Mouse (Mus musculus): ENCODE results near the gene Crygb.

The Crygb gene

DNA sequence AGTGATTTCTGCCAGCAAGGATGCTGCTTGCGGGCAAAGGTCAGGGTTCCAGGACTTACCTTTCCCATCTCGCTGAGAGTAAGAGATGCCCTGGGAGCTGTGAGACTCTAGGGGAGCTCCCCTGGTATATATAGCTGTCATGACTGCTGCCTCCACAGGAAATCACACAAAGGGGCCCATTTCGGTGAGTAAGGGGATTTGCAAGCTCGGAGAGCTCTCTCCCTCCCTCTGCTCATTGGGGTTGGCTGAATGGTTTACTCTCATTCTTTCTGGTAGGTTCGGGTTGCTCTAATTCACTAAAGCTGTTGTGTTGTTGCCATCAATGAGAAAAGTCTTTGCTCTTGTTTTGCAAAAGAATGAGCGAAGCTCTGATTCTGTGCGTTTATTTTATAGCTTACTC lies at the start of gene Crygb:
Gene Crygb, minus strand, starts transcription at position 101 of the 400 bp plus-strand sequence.
- DNase-seq (ENCODE audit: low spot score) = no peak

DNA sequence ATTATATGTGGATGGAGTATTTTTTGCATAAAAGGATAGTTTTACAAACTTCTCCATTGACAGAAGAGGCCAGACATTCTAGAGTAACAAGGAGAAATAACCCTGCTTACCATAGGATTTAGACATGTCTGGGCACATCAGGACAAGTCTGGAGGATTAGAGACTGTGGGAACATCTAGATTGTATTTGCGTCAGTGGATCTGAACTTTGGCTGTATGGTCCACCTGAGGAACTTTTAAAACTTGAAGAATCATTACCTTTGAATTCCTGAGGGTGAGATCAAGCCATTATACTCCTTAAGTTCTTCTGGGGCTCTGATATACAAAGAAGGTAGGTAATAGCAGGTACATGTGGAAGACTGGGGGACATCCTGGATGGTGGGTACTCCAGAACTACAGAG lies 49.6 kb upstream of the Crygb start:
- no peak for DNase-seq (ENCODE audit: low spot score)

- no peak for DNase-seq (ENCODE audit: low spot score)
These were observed 48.1 kb upstream of the Crygb start for GRCm38 (mm10) chr1:65130226-65130625.

DNA sequence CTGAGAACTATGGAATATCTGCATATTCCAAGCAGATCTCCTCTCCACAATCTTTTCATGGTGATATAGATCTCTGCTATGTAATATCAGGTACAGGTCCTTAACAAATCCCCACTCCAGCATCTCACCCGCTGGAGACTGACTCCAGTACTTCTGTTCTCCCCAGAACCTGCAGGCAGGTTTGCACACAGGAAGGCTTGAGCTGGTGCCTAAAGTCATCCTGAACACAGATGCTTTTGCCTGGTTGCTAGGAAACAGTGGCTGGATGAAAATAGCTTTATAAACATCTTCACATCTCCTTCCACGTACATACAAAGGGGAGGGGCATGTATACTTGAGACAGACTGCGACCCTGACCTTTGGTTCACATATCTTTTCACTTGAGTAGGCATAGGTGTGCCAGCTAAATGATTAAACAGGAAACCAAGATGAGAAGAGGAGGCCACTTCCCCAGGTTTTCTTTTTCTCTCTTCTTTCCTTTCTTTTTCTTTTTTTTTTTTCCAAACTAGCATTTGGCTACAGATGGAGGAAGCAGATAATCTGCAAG lies 47.6 kb upstream of the Crygb start:
- no peak for DNase-seq (ENCODE audit: low spot score)

DNA sequence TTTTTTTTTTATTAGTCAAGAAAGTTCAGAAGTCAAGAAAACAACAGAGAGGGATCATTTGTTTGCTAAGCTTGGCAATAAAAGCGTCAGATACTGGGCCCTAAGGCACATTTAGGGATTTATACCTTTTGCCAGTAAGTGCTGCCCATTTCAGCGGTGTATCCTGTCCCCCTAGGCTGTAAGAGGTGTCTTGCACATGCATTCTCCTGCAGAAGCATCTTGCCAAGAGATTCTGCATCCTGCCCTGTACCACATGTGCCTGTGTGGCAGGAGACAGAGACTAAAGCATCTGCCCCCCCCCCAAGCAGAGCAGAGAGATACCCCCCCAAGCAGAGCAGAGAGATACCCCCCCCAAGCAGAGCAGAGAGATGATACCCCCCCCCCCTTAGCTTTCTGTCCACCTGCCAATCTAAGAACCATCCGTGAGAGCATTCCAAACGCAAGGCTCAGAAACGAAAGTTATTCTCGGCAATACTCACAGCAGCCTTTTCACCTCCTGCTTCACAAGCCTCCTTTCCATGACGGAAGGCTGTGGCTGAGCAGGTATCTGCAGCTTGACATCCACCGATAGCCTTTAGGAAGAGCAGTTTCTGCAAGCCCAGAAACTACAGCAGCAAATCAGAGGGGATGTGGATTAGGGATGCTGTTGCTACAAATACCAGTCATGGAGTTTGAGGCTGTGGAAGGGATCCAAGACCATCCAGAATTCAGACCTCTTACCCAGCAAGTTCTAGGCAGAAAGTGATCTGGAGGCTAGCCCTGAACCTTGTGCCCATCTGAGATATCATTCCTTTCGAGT lies 40.7 kb upstream of the Crygb start, which contains the start of gene D630023F18Rik:
Gene D630023F18Rik, minus strand, starts transcription at position 641 of the 799 bp plus-strand sequence.
- DNase-seq (ENCODE audit: low spot score) = no peak

- no peak for DNase-seq (ENCODE audit: low spot score)
These were observed 37.4 kb upstream of the Crygb start, which contains the start of gene Gm28845 for GRCm38 (mm10) chr1:65119438-65119837. TSS of gene Gm28845 (minus strand) at chr1:65119558.

GRCm38 (mm10) chr1:65118150-65118913 lies 36.2 kb upstream of the Crygb start:
- no peak for DNase-seq (ENCODE audit: low spot score)

- DNase-seq (ENCODE audit: low spot score) = no peak
These were observed 31.6 kb upstream of the Crygb start for GRCm38 (mm10) chr1:65113536-65114172.

- DNase-seq (ENCODE audit: low spot score) = no peak
These were observed 30.7 kb upstream of the Crygb start for GRCm38 (mm10) chr1:65112807-65113196.

GRCm38 (mm10) chr1:65112031-65112806 lies 30.1 kb upstream of the Crygb start:
- peak; percentile 49 for DNase-seq (ENCODE audit: low spot score)

- no peak for DNase-seq (ENCODE audit: low spot score)
These were observed 27.8 kb upstream of the Crygb start for GRCm38 (mm10) chr1:65109756-65110435.

GRCm38 (mm10) chr1:65109196-65109595 lies 27.1 kb upstream of the Crygb start:
- no peak for DNase-seq (ENCODE audit: low spot score)

GRCm38 (mm10) chr1:65107654-65108279 lies 25.7 kb upstream of the Crygb start:
- DNase-seq (ENCODE audit: low spot score) = no peak

GRCm38 (mm10) chr1:65103273-65103672 lies 21.2 kb upstream of the Crygb start, which contains the start of gene Cryga:
TSS of gene Cryga (minus strand) at chr1:65103373.
- DNase-seq (ENCODE audit: low spot score) = no peak

DNA sequence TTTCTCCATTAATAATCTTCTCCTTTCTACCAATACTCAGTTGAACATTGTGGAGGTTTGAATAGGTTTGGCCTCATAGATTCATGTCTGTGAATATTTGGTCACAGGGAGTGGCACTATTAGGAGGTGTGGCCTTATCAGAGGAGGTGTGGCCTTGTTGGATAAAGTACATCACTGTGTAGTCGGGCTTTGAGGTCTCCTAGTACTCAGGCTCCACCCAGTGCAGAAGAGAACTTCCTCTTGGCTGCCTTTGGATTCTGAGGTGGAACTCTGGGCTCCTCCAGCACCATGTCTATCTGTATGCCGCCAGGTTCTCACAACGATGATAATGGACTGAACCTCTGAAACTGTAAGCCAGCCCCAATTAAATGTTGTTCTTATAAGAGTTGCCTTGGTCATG lies 14.9 kb upstream of the Crygb start:
- no peak for DNase-seq (ENCODE audit: low spot score)

- DNase-seq (ENCODE audit: low spot score) = no peak
These were observed 9.5 kb upstream of the Crygb start for GRCm38 (mm10) chr1:65091566-65091965.

DNA sequence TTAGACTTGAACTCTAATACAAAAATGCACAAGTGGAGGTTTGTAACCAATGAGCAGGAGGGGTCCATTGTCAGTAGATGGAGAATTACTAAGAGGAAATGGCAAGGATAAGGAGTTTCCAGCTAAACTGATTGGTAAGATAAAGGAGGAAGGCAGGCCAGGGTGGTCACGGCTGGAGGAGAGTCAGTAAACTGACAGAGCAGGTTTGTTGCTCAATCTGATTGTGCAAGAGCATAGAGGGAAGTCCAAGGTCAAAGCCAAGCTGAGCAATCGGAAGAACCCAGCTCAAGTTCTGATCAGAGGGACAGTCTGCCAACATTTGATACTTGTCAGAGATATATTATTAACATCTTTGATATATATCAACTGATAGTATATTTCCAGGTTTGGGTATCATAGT lies 8.3 kb upstream of the Crygb start:
- peak; percentile 39 for DNase-seq (ENCODE audit: low spot score)

GRCm38 (mm10) chr1:65088567-65089356 lies 6.7 kb upstream of the Crygb start:
- DNase-seq (ENCODE audit: low spot score) = no peak

DNA sequence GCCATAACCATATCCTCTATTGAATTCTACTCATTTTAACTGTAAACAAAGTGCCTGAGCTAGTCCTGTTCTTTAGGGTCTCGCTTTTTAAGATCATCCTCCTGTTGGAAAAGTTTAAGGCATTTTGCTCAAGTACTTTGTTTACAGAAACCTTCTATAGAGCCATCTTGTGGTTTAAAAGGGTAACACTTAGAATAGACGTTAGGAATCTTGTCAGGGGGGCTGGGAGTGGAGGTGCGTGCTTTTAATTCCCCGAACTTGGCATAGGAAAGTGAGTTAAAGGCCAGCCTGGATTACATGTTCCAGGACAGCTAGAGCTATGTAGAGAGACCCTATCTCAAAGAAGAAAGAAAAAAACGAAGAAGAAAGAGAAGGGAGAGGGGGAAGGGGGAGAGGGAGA lies 6.5 kb downstream of the Crygb start:
- no peak for DNase-seq (ENCODE audit: low spot score)

GRCm38 (mm10) chr1:65073589-65073988 lies 8.5 kb downstream of the Crygb start, which contains the start of gene Crygc:
TSS of gene Crygc (minus strand) at chr1:65073689.
- no peak for DNase-seq (ENCODE audit: low spot score)

Data from ovary, adult 18-20 months (tissue).